8 mouse cellular contexts compared by ENCODE assay signal in genomic region chr4:150030449-150031233, GRCm38 (mm10). TPM values are rescaled to one million over a fixed set of nuclear protein-coding genes. Genes with fewer than 3 reads are reported as not detected.
DNase-seq lines count a peak whose midpoint lies in the region; ATAC-seq and TF ChIP-seq lines count a peak whose summit lies in the region.

No protein-coding gene starts in this region.

- H3K27me3 ChIP-seq in limb, embryonic 14.5 days (ENCODE audit: control insufficient read depth, insufficient read depth, low read length), result peaks cover 61% of the 10 kb centered on the region
- H3K27me3 ChIP-seq in neural tube, embryonic 12.5 days (replicated peaks), result peaks cover 81% of the 10 kb centered on the region

- DNase-seq in gastrocnemius, postnatal 10 days, result peak; percentile 40
- DNase-seq in gastrocnemius, postnatal 4 days (ENCODE audit: low spot score in 2 of 2), result no peak
- peak; percentile 60 to 71 for DNase-seq in cerebellum, postnatal 36 days
- no peak for DNase-seq in limb, embryonic 14.5 days (ENCODE audit: low spot score)
- DNase-seq in layer of hippocampus, adult 11-12 months (ENCODE audit: low spot score), result no peak

- peak overlapping the region; percentile 46 for H3K9ac ChIP-seq in limb, embryonic 14.5 days (ENCODE audit: low read depth, low read length, severe bottlenecking)
- peak overlapping the region; percentile 39 for H3K9ac ChIP-seq in neural tube, embryonic 12.5 days

- peak overlapping the region; percentile 93 for H3K4me2 ChIP-seq in limb, embryonic 14.5 days (replicated peaks; ENCODE audit: low read depth, low read length, severe bottlenecking)
- peak overlapping the region; percentile 71 for H3K4me2 ChIP-seq in neural tube, embryonic 12.5 days (replicated peaks)

- no peak overlapping the region for H3K27ac ChIP-seq in limb, embryonic 14.5 days (replicated peaks; ENCODE audit: low read depth, low read length)
- H3K27ac ChIP-seq in neural tube, embryonic 12.5 days, result no peak overlapping the region

- H3K9me3 ChIP-seq in limb, embryonic 14.5 days (ENCODE audit: control insufficient read depth, low read length), result no peaks in the 10 kb centered on the region
- H3K9me3 ChIP-seq in neural tube, embryonic 12.5 days, result no peaks in the 10 kb centered on the region

- ATAC-seq in CD4-positive, CD25-positive, alpha-beta regulatory T cell, adult 4 months, result peak; percentile 74
- peak; percentile 28 to 40; a peak in 2 of 4 replicates for ATAC-seq in hematopoietic stem cell, adult 5-6 weeks (replicated peaks in 1 of 2; ENCODE audit: insufficient read depth in 1 of 2, low FRiP score in 2 of 2, low TSS enrichment in 1 of 2, low read depth in 1 of 2, poor library complexity in 2 of 2, severe bottlenecking in 2 of 2)
- ATAC-seq in limb, embryonic 14.5 days (ENCODE audit: low FRiP score, low read depth), result no peak
- no peak for ATAC-seq in neural tube, embryonic 12.5 days (ENCODE audit: low FRiP score, low read depth)

- under 1% methylated on average over 27 of the region's 28 CpGs for WGBS in limb, embryonic 14.5 days
- 1% methylated on average over 28 of the region's 28 CpGs for WGBS in neural tube, embryonic 12.5 days

- H3K36me3 ChIP-seq in limb, embryonic 14.5 days (ENCODE audit: control insufficient read depth, insufficient read depth, low read length), result no peaks in the 10 kb centered on the region
- no peaks in the 10 kb centered on the region for H3K36me3 ChIP-seq in neural tube, embryonic 12.5 days

- TF ChIP-seq POLR2A in limb, embryonic 14.5 days (IDR thresholded peaks at IDR 0.05; ENCODE audit: borderline replicate concordance, extremely low read depth, insufficient read depth, insufficient read length), result no peak

- H3K4me3 ChIP-seq in limb, embryonic 14.5 days (replicated peaks; ENCODE audit: low read length), result peak overlapping the region; percentile 49
- H3K4me3 ChIP-seq in neural tube, embryonic 12.5 days, result peak overlapping the region; percentile 37

- peaks cover 27% of the 10 kb centered on the region for H3K4me1 ChIP-seq in limb, embryonic 14.5 days (ENCODE audit: control insufficient read depth, insufficient read depth, low read length)
- peaks cover 31% of the 10 kb centered on the region for H3K4me1 ChIP-seq in neural tube, embryonic 12.5 days

RNA-seq across cellular contexts. Expression of gene H6pd, which starts 21.8 kb away (rescaled TPM):
- total RNA-seq in gastrocnemius, postnatal 10 days (2021), result 10 to 100 TPM; 57.1 to 61.3 TPM
- total RNA-seq in gastrocnemius, postnatal 4 days (2021), result 10 to 100 TPM; 66.0 to 71.0 TPM
- 1 to 10 TPM; 4.1 to 4.4 TPM for polyA plus RNA-seq in CD4-positive, CD25-positive, alpha-beta regulatory T cell, adult 4 months (2017; shearing (Covaris generic))
- 22.7 and 26.6 TPM in 2 replicates for total RNA-seq in hematopoietic stem cell, adult 5-6 weeks (2017)
- 22.6 and 30.1 TPM in 2 replicates for polyA plus RNA-seq in limb, embryonic 14.5 days (2012; rRNA removed)
- 13.3 and 15.7 TPM in 2 replicates for polyA plus RNA-seq in limb, embryonic 14.5 days (2014; fragmentation: Nextera tagmentation; extraction: Ambion mirVana)
- polyA plus RNA-seq in neural tube, embryonic 12.5 days (2016; fragmentation: Nextera tagmentation; extraction: Ambion mirVana), result 3.3 and 4.0 TPM in 2 replicates

RNA-seq across cellular contexts. Expression of gene Gpr157, which starts 56.5 kb away (rescaled TPM):
- total RNA-seq in gastrocnemius, postnatal 10 days (2021), result 10 to 100 TPM; 18.8 to 19.2 TPM
- total RNA-seq in gastrocnemius, postnatal 4 days (2021), result 10 to 100 TPM; 19.6 to 20.1 TPM
- under 1 TPM; 0.15 to 0.30 TPM for polyA plus RNA-seq in CD4-positive, CD25-positive, alpha-beta regulatory T cell, adult 4 months (2017; shearing (Covaris generic))
- total RNA-seq in hematopoietic stem cell, adult 5-6 weeks (2017), result 4.0 and 5.7 TPM in 2 replicates
- 3.8 and 4.5 TPM in 2 replicates for polyA plus RNA-seq in limb, embryonic 14.5 days (2012; rRNA removed)
- 0.48 and 0.52 TPM in 2 replicates for polyA plus RNA-seq in limb, embryonic 14.5 days (2014; fragmentation: Nextera tagmentation; extraction: Ambion mirVana)
- 0.65 and 1.0 TPM in 2 replicates for polyA plus RNA-seq in neural tube, embryonic 12.5 days (2016; fragmentation: Nextera tagmentation; extraction: Ambion mirVana)

Comparison
In these comparisons a context has a peak if more than half of its experiments do, and no peak if none do; other contexts are left out.
1. DNase-seq: peak in gastrocnemius, postnatal 10 days (single experiment) and cerebellum, postnatal 36 days (2 of 2); none in gastrocnemius, postnatal 4 days (0 of 2), limb, embryonic 14.5 days (single experiment) and layer of hippocampus, adult 11-12 months (single experiment).
2. ATAC-seq: peak in CD4-positive, CD25-positive, alpha-beta regulatory T cell, adult 4 months (single experiment) and hematopoietic stem cell, adult 5-6 weeks (2 of 2); none in limb, embryonic 14.5 days (single experiment) and neural tube, embryonic 12.5 days (single experiment).